Mouse (Mus musculus) myocyte (in vitro differentiated cells): ENCODE data around the gene Ube2o.

Source experiments
- CEBPB ChIP-seq: IDR thresholded peaks from 2 replicates; pipeline ENCODE4 v1.6.1; 2011; ENCODE audit warnings: mild to moderate bottlenecking, moderate library complexity; ENCODE audit not compliant: poor library complexity, insufficient read depth, severe bottlenecking
- E2F4 ChIP-seq: IDR thresholded peaks from one replicate; pipeline ENCODE4 v1.6.1; 2011; ENCODE audit warnings: mild to moderate bottlenecking, control low read depth, moderate library complexity; ENCODE audit not compliant: insufficient read depth
- MAX ChIP-seq: IDR thresholded peaks from one replicate; pipeline ENCODE4 v1.6.1; 2011; ENCODE audit warnings: low read depth, mild to moderate bottlenecking, control low read depth
- MYOD1 ChIP-seq, 3 experiments: IDR thresholded peaks; one replicate each; pipeline ENCODE4 v1.6.1; 2011; ENCODE audit warnings: control low read depth in 2 of 3, low read depth in 2 of 3, mild to moderate bottlenecking in 2 of 3, moderate library complexity in 1 of 3; ENCODE audit not compliant: insufficient read length in 2 of 3, control insufficient read depth in 1 of 3
- MYOG ChIP-seq, 3 experiments: IDR thresholded peaks; one replicate each; pipeline ENCODE4 v1.6.1; 2011; ENCODE audit warnings: control low read depth in 2 of 3, low read depth in 2 of 3, mild to moderate bottlenecking in 2 of 3; ENCODE audit not compliant: insufficient read length in 2 of 3, control insufficient read depth in 1 of 3, insufficient read depth in 1 of 3
- POLR2A ChIP-seq: IDR thresholded peaks from one replicate; pipeline ENCODE4 v1.6.1; 2011; ENCODE audit warnings: low read depth, mild to moderate bottlenecking, control low read depth, moderate library complexity; ENCODE audit not compliant: insufficient read length
- POLR2AphosphoS2 ChIP-seq: IDR thresholded peaks from one replicate; pipeline ENCODE4 v1.6.1; 2011; ENCODE audit warnings: low read depth, control low read depth; ENCODE audit not compliant: insufficient read length
- REST ChIP-seq: IDR thresholded peaks from one replicate; pipeline ENCODE4 v1.6.1; 2011; ENCODE audit warnings: mild to moderate bottlenecking, control low read depth, moderate library complexity; ENCODE audit not compliant: insufficient read depth, insufficient read length
- SRF ChIP-seq: IDR thresholded peaks from one replicate; pipeline ENCODE4 v1.6.1; 2011; ENCODE audit warnings: low read depth; ENCODE audit not compliant: control insufficient read depth, insufficient read length
- TCF12 ChIP-seq: IDR thresholded peaks from one replicate; pipeline ENCODE4 v1.6.1; 2011; ENCODE audit warnings: mild to moderate bottlenecking, control low read depth; ENCODE audit not compliant: poor library complexity, insufficient read depth, severe bottlenecking
- TCF3 ChIP-seq: IDR thresholded peaks from one replicate; pipeline ENCODE4 v1.6.1; 2011; ENCODE audit warnings: low read depth, control low read depth; ENCODE audit not compliant: insufficient read length
- USF1 ChIP-seq: IDR thresholded peaks from one replicate; pipeline ENCODE4 v1.6.1; 2011; ENCODE audit warnings: low read depth, mild to moderate bottlenecking, control low read depth, moderate library complexity

GRCm38 (mm10) chr11:116552194-116552593 lies 29.1 kb downstream of the Ube2o start:
- TF ChIP-seq POLR2A (no peak), MAX (no peak), MYOG (IDR thresholded peaks at IDR 0.05; ENCODE audit: control insufficient read depth in 1 of 3, insufficient read depth in 1 of 3, insufficient read length in 2 of 3, low read depth in 2 of 3) (no peak), SRF (no peak), USF1 (no peak), TCF12 (no peak), MYOD1 (IDR thresholded peaks at IDR 0.05; ENCODE audit: control insufficient read depth in 1 of 3, insufficient read length in 2 of 3, low read depth in 2 of 3) (no peak), CEBPB (no peak), POLR2AphosphoS2 (no peak), E2F4 (no peak), REST (no peak), TCF3 (no peak)
